Mouse (Mus musculus) testis, postnatal 14 days (tissue): ENCODE measurements around the gene Hist1h4a.
"Not testable (repeated sequence)": the region's sequence is repeated elsewhere in the genome, so short reads cannot be mapped to it uniquely, and the experiment has no call there.

Experiments
- DNase-seq: peaks from one replicate; pipeline ENCODE4 v3.0.0; 2021; ENCODE audit warnings: low spot score

Gene Hist1h4a

DNA sequence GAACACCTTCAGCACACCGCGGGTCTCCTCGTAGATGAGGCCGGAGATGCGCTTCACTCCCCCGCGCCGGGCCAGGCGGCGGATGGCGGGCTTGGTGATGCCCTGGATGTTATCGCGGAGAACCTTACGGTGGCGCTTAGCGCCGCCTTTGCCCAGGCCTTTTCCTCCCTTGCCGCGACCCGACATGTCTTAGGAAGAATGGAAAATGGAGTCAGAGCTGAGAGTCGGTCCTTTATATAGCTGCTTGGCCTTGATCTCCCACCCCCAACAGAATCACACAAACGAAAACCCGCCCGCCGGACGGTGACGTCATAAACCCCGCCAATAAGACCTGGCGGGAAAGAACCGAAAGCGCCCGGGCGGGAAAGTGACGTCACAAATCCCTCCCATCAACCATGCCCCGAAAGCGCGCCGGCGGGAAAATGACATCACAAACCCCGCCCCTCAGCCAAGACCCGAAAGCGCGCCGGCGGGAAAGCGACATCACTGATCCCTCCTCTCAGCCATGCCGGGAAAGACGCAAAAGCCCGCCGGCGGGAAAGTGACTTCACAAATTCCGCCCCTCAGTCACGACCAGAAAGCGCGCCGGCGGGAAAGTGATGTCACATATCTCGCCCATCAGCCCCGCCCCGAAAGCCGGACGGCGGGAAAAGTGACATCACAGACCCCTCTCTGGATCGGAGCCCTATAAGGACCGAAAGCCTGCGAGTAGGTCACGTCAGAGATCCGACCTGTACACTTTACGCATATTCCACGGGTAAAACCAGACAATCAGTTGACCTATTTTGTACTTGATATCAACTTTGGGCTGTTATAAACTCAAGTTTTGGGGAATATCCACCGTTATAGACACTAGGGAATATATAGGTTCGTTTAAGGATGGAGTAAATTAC, at the start of gene Hist1h4a:
Hist1h4a (minus strand) TSS at position 259 of the 893 bp plus-strand sequence.
- peak; percentile 98 for DNase-seq

DNA sequence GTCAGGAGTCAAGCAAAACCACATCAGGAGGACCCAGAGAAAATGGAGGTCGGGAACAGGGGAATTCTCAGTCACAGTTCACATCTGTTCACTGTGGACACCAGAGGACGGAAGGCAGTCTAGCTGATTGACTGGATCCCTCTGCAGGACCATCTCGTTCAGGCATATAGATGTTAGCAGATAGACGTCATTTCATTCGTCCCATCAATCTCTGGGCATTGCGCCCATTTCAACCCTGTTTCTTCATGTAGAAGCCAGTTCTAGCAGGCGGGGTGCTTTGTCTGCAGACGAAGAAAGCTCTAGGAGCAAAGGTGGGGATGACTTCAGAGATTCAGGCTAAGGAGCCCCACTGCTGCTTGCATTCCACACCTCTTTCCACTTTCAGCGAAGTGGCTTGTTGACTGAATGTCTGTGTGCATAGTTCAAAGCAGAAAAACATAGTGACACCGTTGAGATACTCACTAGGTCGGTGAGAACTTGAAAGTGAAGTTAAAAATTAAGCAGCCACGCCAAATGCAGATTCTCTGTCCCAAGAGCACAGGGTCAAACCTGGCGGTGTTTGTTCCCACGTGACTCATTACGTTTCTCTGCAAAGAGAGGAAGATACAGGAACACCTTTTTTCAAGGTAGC, 45.5 kb upstream of the Hist1h4a start, which contains the start of gene Slc17a2:
Slc17a2 (plus strand) TSS at position 572 of the 631 bp plus-strand sequence.
- DNase-seq = no peak

DNA sequence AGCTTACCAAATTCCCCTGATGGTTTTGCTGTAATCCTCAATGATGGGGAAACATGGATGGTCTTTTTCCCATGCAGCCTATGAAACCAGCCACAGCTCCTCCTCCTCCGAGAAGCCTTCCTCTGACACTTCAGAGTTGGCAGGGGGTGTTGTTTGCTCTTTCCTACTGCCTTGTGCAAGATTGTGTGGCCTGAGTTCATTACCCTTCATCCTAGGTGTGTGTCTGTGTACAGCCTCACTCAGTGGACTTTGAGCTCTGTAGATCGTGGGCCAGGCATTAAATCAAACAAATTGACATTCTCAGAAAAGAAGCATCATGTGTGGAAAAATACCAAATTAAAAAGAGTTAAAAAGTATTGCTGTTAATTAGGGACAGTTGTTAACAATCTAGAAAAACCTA, 43.5 kb upstream of the Hist1h4a start:
- DNase-seq = no peak

DNA sequence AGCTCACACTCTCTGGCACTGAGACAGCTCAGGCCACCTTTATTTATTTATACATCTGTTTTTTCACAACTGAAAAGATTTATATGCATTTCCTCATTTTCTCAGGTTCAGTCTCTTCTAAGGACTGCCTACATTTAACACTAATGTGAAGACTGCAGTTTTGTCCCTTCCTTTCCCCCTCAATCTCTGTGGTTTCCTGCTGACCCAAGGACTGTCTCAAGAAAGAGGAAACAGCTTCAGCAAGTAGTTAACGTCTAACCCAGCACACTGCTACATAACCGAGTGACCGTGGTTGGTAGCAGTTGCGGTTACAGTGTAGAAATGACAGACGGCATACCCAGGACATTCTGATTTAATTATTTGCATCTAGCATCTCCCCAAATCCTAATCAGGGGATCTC, 38.4 kb upstream of the Hist1h4a start:
- no peak for DNase-seq

DNA sequence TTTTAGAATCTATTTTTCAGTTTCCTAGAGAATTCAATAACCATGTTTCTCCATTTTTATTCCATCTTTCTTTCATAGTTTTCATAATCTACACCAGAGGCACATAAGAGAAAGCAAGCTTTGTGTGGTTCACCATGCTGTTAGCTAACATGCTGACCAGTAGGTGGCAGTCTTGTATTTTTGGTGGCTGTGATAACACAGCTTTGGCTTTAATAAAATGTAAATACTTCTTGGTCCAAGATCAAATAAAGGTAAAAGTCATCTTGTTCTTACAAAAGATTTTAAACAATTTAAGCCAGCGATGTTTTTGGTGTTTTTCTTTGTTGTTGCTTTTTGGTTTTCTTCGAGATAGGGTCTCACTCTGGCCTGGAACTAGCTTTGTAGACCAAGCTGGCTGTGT, 31.5 kb upstream of the Hist1h4a start:
- DNase-seq = no peak

DNA sequence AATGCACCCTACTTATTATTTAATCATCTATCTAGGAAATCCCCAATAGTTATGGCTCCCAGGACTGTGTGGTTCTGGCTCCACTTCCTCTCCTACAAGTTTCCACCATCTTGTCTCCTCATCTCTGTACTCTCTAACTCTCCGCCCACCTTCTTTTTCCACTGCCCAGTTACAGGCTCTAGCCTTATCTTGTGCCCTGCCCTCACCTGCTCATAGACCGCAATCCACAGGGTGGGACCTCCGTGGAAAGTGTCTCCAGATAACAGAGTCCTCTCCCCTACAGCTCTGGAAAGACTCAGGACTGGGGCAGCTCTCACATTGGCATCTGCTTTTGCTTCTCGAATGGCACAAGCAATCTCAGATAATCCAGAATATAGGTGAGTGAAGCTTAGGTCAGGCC, 18.0 kb upstream of the Hist1h4a start:
- no peak for DNase-seq

DNA sequence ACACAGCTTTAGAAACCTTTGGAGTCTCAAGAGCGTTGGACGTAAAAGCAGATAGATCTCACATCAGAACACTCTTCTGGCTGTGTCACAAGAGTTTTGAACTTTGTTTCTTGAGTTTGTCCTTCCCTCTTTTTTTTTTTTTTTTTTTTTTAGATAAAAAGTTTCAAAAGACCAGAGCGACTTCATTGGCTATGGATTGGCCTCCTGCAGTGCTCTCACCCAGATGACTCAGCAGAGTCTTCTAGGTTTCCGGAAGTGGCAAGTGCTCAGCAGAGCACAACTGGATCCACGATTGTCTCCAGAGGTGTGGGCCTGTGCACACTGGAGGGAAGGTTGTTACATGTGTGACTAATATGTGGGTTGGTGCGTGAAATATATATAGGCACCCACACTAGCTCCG, 17.3 kb upstream of the Hist1h4a start:
- DNase-seq = no peak

DNA sequence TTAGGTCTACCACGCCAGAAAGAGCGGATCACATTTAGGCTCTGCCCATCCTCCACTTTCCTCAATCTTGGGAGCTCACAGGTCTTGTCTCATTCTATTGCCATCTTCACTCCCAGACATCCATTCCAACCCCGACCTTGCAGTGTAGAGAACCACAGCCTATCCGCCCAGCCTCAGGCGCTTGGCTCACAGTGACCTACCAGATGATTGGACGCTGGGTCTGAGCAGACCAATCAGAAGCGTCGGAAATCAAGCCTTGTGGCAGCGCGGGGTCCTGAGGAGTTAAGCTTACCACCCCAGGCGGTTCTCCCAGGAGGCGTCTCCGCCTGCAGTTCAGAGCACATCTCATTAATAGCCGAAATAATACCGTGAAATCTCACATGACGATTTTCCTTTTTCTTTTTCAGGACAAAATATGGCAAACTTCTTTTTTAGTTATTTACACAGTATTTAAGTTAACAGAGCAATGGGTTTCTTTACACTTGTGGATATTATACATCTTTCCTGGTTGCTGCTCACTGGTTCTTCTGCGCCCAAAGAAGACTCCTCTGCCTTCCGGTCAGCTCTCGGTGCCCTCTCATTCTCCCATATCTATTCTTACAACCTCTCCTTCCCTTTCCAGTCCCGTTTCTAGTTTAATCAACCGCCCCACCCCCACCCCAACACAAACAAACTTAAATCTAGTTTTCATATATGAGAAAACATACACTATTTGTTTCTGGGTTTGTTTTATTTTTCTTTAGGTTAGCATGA, 11.7 kb upstream of the Hist1h4a start:
- peak; percentile 90 for DNase-seq

DNA sequence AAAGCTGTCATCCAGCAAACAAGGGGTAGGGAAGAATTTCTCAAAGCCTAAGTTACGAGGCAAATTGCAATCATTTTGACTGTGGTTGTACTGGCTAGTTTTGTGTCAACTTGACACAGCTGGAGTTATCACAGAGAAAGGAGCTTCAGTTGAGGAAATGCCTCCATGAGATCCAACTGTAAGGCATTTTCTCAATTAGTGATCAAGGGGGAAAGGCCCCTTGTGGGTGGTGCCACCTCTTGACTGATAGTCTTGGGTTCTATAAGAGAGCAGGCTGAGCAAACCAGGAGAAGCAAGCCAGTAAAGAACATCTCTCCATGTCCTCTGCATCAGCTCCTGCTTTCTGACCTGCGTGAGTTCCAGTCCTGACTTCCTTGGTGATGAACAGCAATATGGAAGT, 8.6 kb upstream of the Hist1h4a start, which contains the start of gene Trim38:
Trim38 (plus strand) TSS at position 301 of the 400 bp plus-strand sequence.
- DNase-seq = not testable (repeated sequence)

DNA sequence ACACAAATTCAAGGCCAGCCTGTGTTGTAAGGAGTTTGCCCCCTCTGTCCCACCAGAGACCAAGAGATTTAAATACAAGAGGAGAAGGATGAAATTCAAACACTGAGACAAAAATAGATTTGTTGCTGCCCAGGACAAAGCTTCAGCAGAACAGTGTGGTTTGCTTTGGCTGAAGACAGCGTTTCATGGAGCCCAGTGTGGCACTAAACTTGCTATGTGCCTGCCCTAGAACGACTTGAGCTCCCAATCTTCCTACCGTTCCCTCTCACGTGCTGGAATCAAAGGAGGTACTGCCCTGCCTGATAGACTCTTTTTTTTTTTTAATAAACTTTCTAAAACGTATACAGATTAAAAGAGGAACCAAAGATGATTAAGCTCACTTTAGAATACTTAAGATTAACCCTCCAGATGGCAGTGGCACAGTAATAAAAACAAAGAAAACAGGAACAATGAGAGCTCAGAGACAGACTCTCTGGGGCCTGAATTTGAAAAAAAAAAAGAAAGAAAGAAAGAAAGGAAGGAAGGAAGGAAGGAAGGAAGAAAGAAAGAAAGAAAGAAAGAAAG, 7.9 kb upstream of the Hist1h4a start:
- no peak for DNase-seq

DNA sequence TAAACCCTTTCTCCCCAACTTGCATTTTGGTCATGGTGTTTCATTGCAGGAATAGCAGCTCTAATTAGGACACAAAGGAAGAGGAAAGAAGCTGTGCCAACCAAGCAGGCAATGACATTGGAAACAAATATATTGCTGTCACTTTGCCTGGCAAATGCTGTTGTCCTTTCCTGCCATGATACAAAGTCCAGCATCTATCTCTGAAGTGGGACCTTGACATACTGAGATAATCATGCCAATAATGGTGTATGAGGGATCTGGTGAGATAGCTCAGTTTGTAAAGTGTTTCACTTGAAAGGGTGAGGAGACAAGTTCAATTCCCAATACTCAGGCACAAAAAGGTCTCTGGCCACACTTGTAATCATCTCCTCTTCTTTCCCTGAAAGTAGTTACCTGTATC, 5.7 kb upstream of the Hist1h4a start:
- no peak for DNase-seq

DNA sequence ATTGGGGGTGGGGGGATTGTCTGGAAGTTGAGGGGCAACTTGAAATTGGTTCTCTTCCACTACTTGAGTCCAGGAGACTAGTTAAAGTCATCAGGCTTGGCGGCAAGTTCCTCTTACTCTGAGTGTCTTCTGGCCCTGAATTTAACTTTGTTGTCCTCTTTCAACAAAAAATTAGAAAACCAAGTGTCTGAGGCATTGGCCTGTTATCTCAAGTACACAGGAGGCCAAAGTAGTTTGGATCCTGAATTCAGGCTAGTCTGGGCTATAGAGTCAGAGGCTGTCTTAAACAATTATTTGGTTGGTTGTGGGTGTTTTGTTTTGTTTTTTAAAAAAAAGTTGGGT, 4.1 kb upstream of the Hist1h4a start:
- DNase-seq = no peak

DNA sequence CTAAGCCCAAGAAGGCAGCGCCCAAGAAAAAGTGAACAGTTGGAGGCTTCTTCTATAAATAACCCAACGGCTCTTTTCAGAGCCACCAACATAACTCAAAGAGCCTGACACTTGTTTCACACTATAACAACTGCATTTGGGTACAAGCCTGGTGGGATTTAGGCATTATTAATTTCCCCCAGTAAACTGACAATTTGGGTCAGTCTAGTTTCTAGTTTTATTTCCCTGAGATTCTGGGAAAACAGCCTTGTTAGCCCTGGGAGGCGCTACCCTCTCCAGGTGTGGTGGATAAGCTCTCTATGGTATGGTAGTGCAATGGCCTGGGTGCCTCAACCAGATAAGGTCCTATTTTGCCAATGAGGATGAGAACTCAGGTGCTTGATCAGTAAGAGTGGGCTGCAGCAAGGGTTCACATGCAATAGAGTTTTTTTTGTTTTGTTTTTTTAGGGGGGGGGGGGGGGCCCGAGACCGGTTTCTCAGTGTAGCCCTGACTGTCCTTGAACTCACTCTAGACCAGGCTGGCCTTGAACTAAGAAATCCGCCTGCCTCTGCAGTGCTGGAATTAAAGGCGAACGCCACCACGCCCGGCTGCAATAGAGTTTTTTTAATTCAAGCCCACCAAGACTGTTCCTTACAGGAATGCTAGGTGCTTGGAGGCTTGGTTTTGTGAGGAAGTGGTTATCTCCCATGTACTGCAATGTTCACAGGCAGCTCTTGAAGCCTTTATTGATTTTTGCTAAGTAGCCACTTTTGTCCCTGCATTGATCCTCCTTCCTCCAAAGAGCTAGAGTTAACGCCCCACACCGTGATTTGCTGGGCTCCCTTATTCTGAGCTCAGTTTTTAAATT, 3.5 kb upstream of the Hist1h4a start:
- DNase-seq = peak; percentile 58

DNA sequence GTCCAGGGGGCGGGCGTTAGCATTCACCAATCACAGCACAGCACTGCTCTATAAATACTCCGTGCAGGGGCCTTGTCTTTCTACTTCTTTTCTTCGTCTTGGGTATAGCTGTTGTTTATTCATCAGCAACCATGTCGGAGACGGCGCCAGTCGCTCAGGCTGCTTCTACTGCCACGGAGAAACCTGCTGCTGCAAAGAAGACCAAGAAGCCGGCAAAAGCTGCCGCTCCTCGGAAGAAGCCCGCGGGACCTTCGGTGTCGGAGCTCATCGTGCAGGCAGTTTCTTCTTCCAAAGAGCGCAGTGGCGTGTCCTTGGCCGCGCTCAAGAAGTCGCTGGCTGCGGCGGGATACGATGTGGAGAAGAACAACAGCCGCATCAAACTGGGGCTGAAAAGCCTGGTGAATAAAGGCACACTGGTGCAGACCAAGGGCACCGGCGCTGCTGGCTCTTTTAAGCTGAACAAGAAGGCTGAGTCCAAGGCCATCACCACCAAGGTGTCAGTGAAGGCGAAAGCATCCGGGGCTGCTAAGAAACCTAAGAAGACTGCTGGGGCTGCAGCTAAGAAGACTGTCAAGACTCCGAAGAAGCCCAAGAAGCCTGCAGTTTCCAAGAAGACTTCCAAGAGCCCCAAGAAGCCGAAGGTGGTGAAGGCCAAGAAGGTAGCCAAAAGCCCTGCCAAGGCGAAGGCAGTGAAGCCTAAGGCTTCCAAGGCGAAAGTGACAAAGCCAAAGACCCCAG, 2.7 kb upstream of the Hist1h4a start, which contains the start of gene Hist1h1a:
Hist1h1a (plus strand) TSS at position 81 of the 738 bp plus-strand sequence.
- DNase-seq = peak; percentile 94

DNA sequence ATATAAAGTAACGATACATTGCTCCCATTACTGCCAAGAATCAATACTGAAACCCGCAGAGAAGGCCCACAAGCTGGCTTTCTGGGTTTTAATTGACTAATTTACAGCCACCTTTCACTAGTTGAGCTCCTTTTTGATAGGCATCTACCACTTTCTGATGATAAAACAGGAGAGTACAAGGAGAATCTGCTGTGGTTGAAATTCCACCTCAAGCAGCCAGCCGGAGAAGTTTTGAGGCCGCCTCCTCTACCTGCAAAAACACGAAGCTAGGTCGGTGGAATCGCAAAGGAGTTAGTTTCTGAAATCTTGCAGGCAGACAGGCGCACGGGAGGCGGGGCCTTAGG, 2.2 kb upstream of the Hist1h4a start:
- no peak for DNase-seq

DNA sequence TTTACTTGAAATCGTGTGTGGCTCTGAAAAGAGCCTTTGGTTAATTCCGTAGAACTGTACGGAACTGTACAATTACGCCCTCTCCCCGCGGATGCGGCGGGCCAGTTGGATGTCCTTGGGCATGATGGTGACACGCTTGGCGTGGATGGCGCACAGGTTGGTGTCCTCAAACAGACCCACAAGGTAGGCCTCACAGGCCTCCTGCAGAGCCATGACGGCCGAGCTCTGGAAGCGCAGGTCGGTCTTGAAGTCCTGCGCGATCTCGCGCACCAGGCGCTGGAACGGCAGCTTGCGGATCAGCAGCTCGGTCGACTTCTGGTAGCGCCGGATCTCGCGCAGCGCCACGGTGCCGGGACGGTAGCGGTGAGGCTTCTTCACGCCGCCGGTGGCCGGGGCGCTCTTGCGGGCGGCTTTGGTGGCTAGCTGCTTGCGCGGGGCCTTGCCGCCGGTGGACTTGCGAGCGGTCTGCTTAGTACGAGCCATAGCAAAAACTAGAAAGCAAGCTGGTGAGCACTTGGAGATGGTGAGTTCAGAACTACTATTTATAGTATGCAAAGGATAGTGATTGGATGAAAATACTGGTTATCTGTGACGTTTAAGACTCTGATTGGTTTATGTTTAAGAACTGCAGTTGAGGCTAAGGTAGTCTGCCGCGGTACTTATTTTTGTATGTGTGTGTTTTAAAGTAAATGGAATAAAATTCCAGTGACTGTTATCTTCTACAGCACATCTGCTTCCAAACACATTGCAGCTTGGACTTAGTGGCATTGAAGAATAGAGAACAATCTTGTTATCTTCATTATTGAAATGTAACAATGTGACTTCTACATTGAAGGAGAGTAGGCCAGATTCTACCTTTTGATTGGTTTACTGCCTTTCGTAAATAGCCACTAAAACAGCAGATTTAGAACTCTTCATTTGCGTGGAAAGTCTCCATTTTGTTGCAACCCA, 1.1 kb upstream of the Hist1h4a start, which contains the start of gene Hist1h3a:
Hist1h3a (minus strand) TSS at position 516 of the 951 bp plus-strand sequence.
- DNase-seq = peak; percentile 87

DNA sequence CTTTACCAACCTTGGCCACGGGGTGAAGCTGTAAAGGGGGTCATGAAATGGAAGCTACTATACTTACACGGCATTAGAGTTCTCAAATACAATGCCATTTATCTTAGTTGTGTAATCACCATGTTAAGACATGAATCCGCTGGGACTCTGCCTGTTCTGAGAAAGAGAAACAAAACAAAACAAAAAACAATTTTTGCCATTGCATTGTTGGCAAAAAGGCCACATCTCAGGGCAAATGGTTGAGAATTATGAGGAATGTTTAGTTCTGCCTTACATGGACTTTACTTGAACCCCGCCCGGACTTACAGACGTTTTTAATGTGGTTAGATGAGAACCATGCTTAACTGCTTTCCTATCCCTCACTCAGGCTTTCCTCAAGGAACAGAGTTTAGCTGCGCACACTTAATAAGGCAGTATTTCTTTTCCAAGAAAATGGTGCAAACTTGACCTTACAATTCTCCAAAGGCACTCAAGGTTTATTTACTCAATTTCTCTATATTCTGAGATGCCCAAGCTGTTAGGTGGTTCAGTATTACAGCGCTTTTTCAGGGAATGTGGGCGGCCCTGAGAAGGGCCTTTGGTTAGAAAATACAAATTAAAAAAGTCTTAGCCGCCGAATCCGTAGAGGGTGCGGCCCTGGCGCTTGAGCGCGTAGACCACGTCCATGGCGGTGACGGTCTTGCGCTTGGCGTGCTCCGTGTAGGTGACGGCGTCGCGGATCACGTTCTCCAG, 624 bp downstream of the Hist1h4a start:
- no peak for DNase-seq

DNA sequence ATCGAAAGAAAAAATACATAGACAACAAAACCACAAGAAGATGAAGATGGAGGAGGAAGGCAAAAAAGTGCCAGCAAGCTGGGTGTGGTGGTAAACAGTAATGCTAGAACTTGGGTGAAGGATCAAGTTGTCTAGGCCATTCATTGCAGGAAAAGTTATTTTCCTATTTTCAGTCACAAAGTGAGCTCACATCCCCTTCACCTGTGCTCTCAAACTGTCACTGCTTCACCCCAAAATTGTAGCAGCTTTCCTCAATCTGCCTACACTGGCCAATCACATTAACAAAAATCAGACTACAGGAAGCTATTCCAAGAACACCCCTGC, 1.2 kb downstream of the Hist1h4a start:
- DNase-seq = no peak

DNA sequence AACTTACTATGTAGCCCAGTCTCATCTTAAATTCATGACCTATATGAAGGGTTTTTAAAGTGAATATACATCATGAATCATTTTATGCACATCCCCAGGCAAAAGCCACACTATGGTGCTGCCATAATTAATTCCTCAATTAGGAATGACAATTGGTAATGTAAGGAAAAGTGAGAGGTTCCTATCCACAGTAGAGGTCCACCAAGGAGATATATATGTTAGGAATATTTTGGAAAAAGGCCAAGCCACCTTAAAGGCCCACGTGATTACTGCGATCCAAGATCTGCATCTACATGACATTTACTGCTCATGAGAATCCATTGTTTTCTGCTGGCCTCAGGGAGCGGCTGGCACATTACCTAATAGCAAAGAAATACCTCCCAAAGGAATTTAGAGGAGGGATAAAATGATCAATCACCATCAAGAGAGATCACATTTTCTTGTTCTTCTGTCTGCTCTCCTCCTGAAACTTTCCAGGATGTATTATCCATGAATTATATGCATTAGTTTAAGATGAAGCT, 1.7 kb downstream of the Hist1h4a start:
- no peak for DNase-seq
